Mouse (Mus musculus) heart, adult 8-10 months (tissue): Measurements from ENCODE around the gene Slc37a3. TPM values are rescaled to one million over a fixed set of nuclear protein-coding genes. Genes with fewer than 3 reads are reported as not detected.
"Not testable (repeated sequence)": the region's sequence is repeated elsewhere in the genome, so short reads cannot be mapped to it uniquely, and the experiment has no call there.

Experiments
- DNase-seq: peaks from one replicate; pipeline ENCODE4 v3.0.0; 2022; ENCODE audit warnings: low spot score
- total RNA-seq, 4 experiments: library from RNA; stranded (reverse); gene quantifications; 2 replicates each; pipeline ENCODE4 v1.2.4; 2022

The Slc37a3 gene
- 10 to 100 TPM; 18.9 to 25.0 (median 19.7) TPM for total RNA-seq

- DNase-seq, result peak; percentile 84
These were observed at the start of gene Slc37a3 for GRCm38 (mm10) chr6:39377311-39377827. Gene Slc37a3 (minus strand): TSS chr6:39377675.

GRCm38 (mm10) chr6:39426725-39427124, 49.2 kb upstream of the Slc37a3 start:
- DNase-seq, result no peak

GRCm38 (mm10) chr6:39425181-39425580, 47.7 kb upstream of the Slc37a3 start:
- DNase-seq, result no peak

GRCm38 (mm10) chr6:39423686-39424085, 46.2 kb upstream of the Slc37a3 start:
- DNase-seq, result no peak

- DNase-seq, result no peak
These were observed 45.7 kb upstream of the Slc37a3 start for GRCm38 (mm10) chr6:39423130-39423551.

GRCm38 (mm10) chr6:39420867-39421266, 43.4 kb upstream of the Slc37a3 start:
- DNase-seq, result no peak

GRCm38 (mm10) chr6:39419851-39420721, 42.6 kb upstream of the Slc37a3 start, which contains the start of gene Mkrn1:
Gene Mkrn1 (minus strand): TSS chr6:39420462.
- DNase-seq, result peak; percentile 47

- no peak for DNase-seq
These were observed 41.9 kb upstream of the Slc37a3 start for GRCm38 (mm10) chr6:39419386-39419850.

- not testable (repeated sequence) for DNase-seq
These were observed 39.2 kb upstream of the Slc37a3 start for GRCm38 (mm10) chr6:39416654-39417053.

- DNase-seq, result peak; percentile 49
These were observed 38.3 kb upstream of the Slc37a3 start for GRCm38 (mm10) chr6:39415762-39416161.

- no peak for DNase-seq
These were observed 36.6 kb upstream of the Slc37a3 start for GRCm38 (mm10) chr6:39414106-39414505.

- no peak for DNase-seq
These were observed 29.0 kb upstream of the Slc37a3 start for GRCm38 (mm10) chr6:39406480-39406879.

- no peak for DNase-seq
These were observed 25.7 kb upstream of the Slc37a3 start for GRCm38 (mm10) chr6:39403136-39403535.

- DNase-seq, result no peak
These were observed 22.9 kb upstream of the Slc37a3 start for GRCm38 (mm10) chr6:39400343-39400742.

- DNase-seq, result no peak
These were observed 20.9 kb upstream of the Slc37a3 start for GRCm38 (mm10) chr6:39398342-39398741.

- DNase-seq, result no peak
These were observed 19.6 kb upstream of the Slc37a3 start for GRCm38 (mm10) chr6:39397046-39397445.

- no peak for DNase-seq
These were observed 18.4 kb upstream of the Slc37a3 start for GRCm38 (mm10) chr6:39395916-39396315.

GRCm38 (mm10) chr6:39395471-39395870, 18.0 kb upstream of the Slc37a3 start:
- no peak for DNase-seq

- DNase-seq, result no peak
These were observed 12.5 kb upstream of the Slc37a3 start for GRCm38 (mm10) chr6:39389988-39390387.

GRCm38 (mm10) chr6:39381125-39381880, 3.8 kb upstream of the Slc37a3 start, which contains the start of gene Rab19:
Gene Rab19 (plus strand): TSS chr6:39381175.
- DNase-seq, result peak; percentile 32

GRCm38 (mm10) chr6:39380276-39380675, 2.8 kb upstream of the Slc37a3 start:
- DNase-seq, result no peak

GRCm38 (mm10) chr6:39379749-39380148, 2.3 kb upstream of the Slc37a3 start:
- no peak for DNase-seq
